Mouse (Mus musculus): Measurements from ENCODE around the gene Sptssb.

Sptssb gene

DNA sequence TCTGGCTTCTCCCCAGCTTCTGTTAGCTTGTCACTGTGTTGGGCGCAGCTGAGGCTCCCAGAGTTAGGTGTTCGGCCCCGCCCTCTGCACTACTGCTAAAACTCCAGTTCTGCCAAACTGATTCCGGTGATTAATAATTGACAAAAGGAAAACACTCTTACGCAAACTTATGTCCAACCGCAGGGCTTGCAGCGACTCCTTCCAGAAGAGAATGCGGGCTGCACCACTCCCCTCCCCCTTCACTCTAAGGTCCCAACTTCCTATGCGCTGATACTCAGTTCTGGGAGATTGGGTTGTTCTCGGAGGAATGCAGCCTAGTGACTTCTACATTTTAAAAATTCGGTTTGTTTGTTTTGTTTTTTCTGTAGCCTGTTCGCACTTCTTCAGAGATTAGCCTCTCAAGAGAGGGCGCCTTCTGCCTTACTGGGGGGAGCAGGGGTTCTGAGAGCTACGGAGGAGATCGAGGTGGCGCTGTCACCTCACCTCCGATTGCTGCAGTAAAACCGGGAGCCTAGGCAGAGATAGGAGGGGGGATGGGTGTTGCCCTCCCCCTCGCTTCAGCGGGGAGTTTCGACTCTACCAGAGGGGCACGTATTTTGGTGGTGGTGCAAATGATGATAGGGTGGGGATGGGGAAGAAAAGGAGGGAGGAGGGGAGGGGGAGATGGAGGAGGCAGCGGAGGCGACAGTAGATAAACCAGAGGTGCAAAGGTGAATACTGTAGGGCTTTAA is at the start of gene Sptssb:
Gene Sptssb (minus strand): TSS at position 83 of the 731 bp plus-strand sequence.
- DNase-seq = peak; percentile 45

DNA sequence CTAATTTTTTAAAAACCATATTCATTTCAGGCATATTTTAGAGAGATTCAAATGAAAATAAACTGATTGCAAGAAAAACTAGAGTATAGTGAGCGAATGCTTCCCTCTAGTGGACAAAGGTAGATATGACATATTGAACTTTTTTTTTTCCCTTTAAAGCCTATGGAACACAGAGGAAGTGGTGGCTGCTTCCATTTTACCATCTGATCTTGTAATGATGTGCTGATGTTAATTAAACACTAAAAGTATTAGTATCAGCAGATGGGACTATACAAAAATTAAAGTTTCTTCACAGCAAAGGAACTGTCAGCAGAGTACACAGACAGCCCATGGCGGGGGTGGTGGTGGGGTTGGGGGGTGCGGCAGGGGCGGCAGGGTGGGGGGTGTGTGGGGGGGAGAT is 48.3 kb upstream of the Sptssb start:
- no peak for DNase-seq

DNA sequence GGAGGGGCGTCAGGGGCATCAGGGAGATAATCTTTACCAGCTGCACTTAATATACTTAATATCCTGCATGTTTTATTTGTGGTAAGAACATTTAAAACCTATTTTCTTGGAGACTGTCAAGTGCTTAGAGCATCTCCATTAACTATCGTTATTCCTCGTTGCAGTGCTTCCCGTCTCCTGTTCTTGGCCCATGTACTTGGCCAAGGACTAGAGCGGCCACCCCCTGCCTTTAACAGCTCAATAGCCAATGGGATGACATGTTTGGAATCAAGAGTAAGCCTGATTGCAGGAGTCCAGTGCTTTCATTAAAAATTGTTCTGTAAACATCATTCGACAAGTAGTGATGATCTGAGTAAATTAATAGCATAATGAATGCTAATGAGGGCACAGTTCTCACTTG is 47.8 kb upstream of the Sptssb start:
- DNase-seq = no peak

DNA sequence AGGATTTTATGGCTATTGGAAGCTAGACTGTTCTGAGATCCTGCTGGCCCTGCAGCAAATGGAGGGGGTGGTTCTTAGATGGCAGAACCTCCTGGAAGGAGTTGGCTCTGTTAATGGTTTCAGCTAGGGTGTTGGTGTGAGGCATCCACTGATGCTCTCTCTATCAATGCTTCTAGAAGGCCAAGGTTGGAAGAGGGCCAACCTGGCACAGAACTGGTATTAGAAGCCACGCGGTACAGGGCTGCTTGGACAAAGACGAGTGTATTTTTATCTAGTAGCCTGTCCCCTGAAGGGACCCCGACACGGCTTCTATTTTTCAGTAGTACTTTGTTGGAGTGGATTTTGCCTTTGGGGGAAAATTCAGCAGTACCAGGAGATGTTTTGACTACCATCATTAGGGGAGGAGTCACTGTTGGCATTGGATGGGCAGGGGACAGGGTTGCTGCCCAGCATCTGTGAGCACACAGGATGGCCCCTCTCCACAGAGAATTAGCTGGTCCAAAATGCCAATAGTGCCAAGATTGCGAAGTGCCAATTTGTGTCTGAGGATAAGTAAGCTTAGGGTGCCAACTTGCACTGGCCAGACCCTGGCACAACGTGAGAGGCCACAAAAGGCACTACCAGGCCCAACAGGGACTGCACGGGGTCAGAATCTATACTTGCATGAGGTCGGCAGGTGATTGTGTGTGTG is 43.2 kb upstream of the Sptssb start:
- DNase-seq = no peak

DNA sequence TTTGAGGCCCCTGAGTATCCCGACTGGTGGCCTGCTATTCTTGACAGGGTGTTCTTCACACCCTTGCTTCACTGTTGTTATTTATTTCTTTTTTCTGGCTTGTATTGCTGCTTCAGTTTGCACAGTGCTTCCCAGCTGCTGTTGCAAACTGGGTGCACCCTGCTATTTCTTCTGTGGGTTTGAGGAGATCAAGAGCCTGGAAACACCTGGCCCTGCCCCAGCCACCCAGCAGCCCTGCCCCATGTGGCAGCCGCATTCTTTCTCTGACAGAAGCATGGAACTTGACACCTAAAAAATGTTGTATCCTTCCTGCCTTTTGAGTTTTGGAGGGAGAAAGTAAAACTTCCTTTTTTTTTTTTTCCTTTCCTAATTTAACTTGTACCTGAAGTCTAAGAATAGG is 42.6 kb upstream of the Sptssb start:
- no peak for DNase-seq

DNA sequence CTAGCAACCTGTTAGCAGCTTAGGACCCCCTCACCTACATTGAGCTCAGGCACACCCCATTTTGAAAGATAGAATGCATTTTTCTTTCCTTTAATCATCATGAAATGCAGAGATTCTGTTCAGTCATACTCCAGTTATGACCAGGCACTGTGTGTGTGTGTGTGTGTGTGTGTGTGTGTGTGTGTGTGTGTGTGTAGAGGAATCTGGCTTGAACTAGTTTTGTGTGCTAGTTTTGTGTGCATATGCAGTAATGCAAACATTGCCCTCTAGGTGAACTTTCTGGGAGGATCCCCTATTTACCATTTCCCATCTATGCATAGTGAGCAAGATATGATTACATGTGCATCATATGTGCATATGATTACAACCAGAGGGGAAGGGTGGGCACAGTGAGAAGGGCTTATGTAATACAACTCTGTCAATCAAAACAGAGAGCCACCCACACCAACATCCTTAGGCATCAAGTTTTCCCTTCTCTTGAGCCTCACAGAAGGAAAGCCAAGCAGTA is 42.2 kb upstream of the Sptssb start:
- no peak for DNase-seq

DNA sequence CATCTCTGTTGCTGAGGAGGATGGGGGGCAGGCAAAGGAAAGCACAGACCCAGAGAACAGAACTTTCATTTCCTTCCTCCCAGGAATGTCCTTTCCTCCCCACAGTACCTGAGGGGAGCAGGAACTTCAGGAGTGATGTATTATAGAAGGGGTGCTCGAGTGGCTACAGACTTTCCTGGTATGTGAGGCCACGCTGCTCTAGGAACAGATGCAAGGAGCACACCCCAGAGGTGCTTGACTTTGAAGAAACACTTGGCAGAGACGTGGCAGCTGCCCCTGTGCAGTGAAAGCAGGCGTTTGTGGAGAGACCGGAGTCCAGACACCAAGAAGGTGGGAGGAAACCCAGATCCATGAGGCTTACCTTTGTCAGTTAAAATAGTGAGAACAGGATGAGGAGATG is 40.6 kb upstream of the Sptssb start:
- no peak for DNase-seq

DNA sequence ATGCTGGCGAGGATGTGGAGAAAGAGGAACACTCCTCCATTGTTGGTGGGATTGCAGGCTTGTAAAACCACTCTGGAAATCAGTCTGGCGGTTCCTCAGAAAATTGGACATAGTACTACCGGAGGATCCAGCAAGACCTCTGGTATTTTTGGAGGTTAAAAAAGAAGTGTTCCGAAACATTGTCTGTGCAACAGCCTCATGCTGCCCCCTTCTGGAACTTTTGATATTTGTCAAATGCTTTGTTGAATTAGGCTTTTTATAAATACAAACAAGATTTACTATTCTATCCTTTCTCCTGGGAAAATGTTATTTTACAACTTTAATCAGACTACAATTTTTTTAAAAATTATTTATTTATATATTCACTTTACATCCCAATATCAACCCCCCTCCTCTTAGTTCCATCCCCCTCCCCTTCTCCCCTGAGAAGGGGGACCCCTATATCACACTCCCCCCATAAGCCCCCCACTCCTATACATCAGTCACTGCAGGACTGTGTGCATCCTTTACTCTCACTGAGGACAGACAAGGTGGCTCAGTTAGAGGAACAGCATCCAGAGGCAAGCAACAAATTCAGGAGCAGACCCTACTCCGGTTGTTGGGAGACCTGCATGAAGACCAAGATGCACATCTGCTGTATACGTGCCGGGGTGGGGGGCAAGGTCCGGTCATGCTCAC is 38.3 kb upstream of the Sptssb start:
- no peak for DNase-seq

DNA sequence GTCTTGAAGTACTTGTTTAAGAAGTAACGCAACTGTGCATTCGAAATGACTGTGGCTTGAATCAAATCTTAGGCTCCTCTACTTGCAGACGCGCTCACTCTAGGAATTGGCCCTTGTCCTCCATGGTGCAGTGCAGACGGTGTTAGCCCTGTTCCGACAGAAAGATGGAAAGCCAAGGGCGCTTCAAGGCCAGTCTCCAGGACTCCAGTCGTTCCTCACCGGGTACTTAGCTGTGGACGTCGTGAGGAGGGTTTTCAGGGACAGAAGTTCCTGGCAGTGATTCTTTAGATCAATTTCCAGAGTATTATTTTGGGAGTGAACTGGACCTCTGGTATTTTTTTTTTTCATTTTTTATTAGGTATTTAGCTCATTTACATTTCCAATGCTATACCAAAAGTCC is 35.8 kb upstream of the Sptssb start:
- no peak for DNase-seq

DNA sequence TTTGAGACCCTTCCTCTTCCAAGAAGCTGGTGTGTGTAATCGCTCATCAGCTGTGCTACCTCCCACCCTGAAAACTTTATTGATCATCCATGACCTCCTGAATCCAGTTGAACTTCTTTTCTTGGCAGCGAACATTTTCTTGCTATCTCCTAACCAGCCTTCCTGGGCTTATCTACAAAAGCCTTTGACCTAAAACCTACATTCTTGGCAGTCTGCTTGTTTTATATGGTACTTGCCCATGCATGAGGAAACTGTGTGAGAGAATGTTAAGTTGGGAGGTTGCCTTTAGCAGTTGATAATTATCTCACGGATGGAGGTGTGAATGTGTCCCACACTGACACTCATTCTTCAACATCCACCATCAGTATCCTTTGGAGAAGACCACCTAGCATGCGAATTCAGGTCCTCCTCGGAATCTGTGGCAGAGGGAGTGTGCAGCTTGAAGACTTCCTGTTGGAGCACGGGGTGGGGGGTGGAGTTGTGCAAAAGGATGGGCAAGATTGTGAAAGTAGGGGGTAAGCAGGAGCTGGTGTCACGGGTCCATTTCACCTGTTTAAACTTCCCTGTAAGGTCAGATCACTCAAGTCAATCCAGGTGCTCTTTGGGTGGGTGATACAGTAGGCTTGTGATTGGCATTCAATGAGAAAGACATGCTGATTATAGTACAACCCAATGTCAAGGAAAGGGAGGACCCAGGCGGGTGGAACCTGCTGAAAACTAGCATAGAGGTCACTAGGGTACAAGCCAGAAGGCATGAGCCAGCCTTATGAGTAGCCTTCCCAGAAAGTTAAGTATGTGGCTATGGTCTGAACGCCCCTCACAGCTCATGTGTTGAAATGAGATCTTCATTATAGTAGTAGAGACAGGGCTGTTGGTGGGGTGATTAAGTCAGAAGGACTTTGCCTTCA is 32.7 kb upstream of the Sptssb start:
- DNase-seq = no peak

DNA sequence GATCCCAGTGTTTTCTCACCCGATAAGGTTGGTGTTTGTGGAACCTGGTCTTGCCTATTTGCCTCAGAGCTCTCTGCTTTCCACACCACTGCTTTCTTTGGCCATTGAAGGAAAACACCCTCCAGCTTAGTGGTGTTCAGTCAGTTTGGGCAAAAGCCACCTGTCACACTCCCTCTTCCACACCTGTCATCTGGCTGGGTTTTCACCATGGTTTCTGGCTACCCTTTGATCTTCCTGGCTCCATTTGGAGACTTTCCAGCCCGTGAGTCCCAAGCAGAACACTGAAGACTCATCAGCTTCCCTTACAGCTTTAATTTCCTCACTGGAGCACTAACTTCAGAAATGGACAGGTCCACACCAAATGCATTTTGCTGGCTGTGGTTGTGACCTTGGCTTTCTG is 26.1 kb upstream of the Sptssb start:
- DNase-seq = no peak

DNA sequence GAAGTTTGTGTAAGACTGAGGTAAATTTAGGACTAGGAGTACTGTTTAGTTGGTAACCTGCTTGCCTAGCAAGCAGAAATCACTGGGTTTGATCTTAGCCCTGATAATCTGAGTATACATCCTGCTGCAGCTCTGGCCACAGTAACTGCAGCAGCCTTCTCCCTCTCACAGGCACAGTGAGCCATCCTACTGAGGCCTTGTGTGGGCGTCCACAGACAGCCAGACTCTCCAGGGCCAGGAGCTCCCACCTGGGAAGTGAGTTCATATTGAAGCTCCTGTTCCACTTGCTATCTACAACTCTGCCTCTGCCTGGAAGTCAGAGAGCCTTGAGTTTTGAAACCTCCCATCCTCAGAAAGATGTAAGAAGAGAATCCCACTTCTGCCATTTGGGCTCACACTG is 24.0 kb upstream of the Sptssb start:
- peak; percentile 30 for DNase-seq

DNA sequence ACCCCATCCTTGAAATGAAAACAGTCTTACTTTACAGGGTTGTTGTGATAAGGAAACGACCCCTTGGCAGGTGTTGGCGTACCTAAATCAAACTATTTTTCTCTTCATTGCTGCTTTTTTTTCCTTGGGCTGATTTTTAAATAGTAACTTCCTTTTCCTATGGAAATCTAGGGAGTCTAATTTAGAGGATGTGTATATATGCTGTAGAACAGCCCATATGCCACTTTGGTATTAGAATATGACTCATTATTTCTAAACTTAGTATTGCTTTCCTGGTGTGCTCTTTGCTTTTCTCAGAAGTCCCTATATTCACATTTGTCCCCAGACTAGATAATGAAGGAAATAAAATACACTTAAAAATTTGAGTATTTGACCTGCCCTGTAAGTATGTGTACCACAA is 17.8 kb upstream of the Sptssb start:
- DNase-seq = no peak

DNA sequence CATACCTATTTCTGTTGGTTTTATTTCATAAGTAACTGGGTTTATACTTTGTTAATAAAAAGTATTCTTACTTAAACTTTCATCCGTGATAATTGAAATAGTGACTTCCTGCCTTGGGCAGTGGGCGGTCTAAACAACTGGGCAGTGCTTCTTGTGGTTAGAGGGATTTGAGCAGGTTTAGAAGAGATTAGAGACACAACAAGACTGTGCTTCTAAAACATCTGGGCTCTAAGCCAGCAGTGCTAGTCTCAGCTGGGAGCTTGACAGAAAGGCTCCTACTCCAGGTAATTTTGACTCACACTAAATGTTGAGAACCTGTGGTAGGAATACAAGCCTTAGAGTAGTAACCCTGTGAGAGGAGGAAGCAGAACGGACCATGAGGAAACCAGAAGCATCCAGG is 15.0 kb upstream of the Sptssb start:
- no peak for DNase-seq

DNA sequence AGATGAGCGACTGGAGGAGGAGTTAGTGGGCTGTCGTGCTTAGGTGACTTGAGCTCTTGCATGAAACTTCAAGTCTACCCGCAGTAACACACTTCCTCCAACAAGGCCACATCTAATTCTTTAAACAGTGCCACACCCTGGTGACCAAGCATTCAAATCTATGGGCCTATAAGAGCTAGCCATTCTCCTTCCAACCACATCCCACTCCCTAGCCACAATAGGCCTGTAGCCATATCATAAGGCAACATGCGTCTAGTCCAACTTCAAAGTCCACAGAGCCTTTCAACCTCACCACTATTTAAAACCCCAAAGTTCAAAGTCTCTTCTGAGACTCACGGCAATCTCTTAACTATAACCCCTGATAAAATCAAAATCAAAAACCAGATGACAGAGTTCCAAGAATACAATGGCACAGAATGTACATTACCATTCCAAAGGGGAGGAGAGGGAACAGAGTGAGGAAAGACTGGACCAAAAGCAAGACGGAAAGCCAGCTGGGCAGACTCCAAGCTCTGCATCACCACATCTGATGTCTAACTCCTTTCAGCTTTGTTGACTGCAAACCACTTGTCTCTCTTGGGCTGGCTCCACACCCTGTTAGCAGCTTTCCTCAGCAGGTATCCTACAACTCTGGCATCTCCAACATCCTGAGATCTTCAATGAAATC is 13.1 kb upstream of the Sptssb start:
- no peak for DNase-seq

DNA sequence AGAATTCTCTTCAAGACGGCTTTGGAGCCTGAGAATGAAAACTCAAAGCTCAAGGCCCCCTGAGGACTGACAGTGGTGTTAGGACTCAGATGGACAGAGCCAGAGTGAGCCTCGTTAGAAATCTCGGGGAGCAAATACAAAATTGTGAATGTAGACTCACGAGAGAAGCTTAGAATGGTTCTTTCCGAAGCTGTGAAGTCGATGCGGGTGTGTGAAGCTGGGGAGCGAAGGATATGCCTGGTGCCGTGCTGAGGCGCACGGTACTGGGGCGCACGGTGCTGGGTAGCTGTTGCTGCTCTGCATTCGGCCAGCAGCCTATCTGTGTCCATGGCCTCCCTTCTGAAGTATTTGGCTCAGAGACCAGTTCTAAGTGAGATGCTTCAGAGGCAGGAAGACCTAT is 11.4 kb upstream of the Sptssb start:
- no peak for DNase-seq

DNA sequence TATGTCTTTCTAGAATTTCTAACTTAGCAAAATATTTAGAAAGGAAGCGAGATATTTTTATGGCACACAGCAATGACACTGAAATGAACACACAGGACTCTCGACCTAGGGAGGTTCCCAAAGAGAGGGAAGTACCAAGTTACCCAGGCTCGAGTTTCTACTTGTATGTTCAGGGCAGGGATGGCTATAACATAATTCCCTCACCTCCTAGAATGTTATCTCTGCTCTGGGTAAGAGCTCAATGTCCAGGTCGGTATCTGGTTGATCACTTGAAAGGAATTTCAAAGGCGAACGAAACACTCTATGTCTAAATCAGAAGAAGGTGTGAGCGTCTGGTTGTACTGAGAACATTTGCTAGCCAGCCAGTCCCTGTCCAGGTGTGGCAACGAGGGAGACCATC is 10.0 kb upstream of the Sptssb start:
- no peak for DNase-seq

DNA sequence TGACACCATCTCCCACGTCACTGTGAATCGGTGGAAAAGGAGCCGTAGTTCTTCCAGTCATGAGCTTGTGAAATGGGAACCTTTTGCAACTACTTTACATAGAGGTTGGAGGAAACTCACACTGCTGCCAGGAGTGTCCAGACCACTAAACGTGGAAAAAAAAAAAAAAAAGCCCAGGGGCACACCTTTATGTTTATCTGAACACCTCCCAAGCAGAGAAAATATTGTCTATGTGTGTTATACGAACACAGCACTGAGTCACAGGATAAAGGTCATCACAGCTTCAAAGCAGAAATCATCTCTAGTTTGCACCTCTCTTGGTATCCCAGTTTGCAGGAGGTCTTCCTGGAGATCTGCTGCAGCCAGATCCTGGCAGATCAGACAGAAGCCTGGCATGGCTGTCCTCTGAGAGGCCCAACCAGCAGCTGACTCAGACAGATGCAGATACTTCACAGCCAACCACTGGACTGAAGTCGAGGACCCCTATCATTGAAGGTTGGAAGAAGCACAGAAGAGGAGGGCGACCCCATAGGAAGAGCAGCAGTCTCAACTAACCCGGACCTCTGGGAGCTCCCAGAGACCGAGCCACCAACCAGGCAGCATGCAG is 2.2 kb upstream of the Sptssb start:
- no peak for DNase-seq

DNA sequence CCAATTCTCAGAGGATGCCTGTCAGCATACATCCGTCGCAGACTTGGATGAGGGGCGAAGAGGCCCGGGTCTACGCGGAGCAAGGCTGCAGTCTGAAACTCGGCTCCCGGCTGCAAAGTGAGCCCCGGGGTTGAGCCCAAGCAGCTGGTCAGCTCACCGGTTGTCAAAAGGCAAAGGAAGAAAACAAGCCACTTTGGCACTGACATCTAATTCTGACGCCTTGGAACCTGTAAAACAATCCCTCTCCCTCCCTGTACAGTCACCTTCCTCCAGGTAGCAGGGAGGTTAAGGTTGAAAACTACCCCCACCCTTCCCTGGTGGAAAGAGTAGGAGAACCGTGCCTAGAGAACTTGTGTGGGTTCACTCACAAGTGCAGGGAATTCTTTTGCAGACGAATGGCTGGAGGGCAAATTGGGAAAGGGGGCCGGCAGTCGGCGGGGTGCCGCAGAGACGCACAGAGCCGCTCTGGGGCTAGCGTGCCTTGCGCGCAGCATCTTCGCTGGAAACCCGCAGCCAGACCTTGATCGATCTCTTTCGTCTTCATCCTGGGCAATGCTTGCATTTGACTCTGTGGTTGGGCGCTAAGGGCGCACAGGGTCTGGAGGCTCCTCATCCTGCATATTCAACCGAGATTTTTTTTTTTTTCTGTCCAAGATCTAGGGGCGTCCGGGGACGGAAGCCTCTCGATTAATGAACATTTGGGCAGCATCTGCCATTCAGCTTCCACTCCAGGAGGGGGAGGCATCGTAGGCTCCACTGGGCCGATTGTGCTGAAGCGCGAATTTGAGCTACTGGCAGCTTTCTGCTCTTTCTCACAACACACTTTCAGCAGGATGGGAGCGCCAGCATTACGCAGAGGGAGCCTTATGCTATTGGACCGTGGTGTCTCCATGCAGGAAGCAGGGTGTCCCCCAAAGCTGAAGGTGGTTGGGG is 1.1 kb upstream of the Sptssb start:
- peak; percentile 69 for DNase-seq

DNA sequence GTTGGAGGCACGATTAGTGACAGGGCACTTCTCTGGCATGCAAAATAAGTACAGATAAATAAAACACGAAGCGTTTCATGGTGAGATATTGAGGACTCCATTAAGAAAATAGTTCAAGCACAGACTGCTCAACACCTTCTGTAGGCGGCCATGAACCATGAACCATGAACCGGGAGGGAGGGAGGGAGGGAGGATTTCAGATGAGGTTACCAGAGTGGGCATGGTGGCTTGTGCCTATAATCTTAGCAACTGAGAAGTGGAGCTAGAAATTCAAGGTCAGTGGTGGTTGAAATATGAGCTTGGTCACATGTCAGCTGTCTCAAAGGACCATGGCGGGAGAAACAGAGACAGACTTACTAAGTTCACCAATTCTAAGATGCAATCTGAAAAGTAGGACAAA is 20.3 kb downstream of the Sptssb start:
- DNase-seq = no peak

DNA sequence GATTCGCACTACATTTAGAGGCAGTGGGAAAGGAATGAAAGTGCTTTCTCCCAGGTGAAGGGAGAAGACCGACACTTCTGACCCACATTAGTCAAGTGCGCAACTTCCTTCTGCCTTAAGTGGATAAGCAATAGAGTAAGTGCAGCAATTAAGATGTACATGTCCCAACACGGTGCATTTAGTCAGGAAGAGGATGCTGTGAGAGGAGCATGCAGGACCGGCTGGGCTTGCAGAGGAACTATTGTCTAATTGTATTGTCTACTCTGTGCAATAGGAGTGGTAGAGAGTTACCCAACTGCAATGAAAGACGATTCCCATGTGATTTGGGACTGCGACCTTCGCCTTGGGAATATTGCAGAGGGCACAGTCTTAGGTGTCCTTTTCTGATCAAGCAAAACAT is 30.2 kb downstream of the Sptssb start:
- DNase-seq = no peak
